Mouse (Mus musculus) ES-E14 (cell line): Measurements from ENCODE around the gene Stk26. TPM values are rescaled to one million over a fixed set of nuclear protein-coding genes. Genes with fewer than 3 reads are reported as not detected.

Experiments used
- DNase-seq: peaks from one replicate; pipeline ENCODE4 v3.0.0-alpha.2; 2013; ENCODE audit warnings: low read depth, low spot score
- H3K27ac ChIP-seq: 2 replicates; pipeline ENCODE4 v1.5.1; 2012; ENCODE audit warnings: low read depth, mild to moderate bottlenecking, low read length, moderate library complexity, mixed read lengths; ENCODE audit not compliant: poor library complexity, insufficient read depth, severe bottlenecking
- H3K36me3 ChIP-seq: 2 replicates; pipeline ENCODE4 v1.6.1; 2012; ENCODE audit warnings: mild to moderate bottlenecking, low read length, moderate library complexity, mixed read lengths; ENCODE audit not compliant: control insufficient read depth, poor library complexity, insufficient read depth, severe bottlenecking
- H3K4me1 ChIP-seq, 2 experiments: fragments of 150-350 bp in 1 of 2; sonication (generic) in 1 of 2; 2 replicates each; pipeline ENCODE4 v1.6.1; 2012; ENCODE audit warnings: low read length in 2 of 2, mild to moderate bottlenecking in 1 of 2, mixed read lengths in 1 of 2; ENCODE audit not compliant: control insufficient read depth in 2 of 2, insufficient read depth in 2 of 2, poor library complexity in 1 of 2
- H3K4me3 ChIP-seq, 2 experiments: fragments of 150-350 bp in 1 of 2; sonication (generic) in 1 of 2; 2 replicates each; pipeline ENCODE4 v1.5.1; 2012; ENCODE audit warnings: low read length in 2 of 2, low read depth in 1 of 2, mild to moderate bottlenecking in 1 of 2, mixed read lengths in 1 of 2; ENCODE audit not compliant: insufficient read depth in 1 of 2, poor library complexity in 1 of 2, severe bottlenecking in 1 of 2
- H3K9ac ChIP-seq: 2 replicates; pipeline ENCODE4 v1.6.1; 2012; ENCODE audit warnings: low read depth, mild to moderate bottlenecking, low read length, mixed read lengths; ENCODE audit not compliant: poor library complexity, insufficient read depth, severe bottlenecking
- H3K9me3 ChIP-seq: fragments of 150-350 bp; sonication (generic); 2 replicates; pipeline ENCODE4 v1.6.1; 2012; ENCODE audit warnings: low read depth, mild to moderate bottlenecking, low read length; ENCODE audit not compliant: control insufficient read depth, insufficient read depth
- CHD2 ChIP-seq: IDR thresholded peaks from 2 replicates; pipeline ENCODE4 v1.6.1; 2014; ENCODE audit warnings: mild to moderate bottlenecking, low read depth, low read length, inconsistent platforms
- HCFC1 ChIP-seq: IDR thresholded peaks from 2 replicates; pipeline ENCODE4 v1.6.1; 2012; ENCODE audit warnings: low read length, inconsistent platforms, borderline replicate concordance; ENCODE audit not compliant: insufficient read depth
- MAFK ChIP-seq: IDR thresholded peaks from 2 replicates; pipeline ENCODE4 v1.6.1; 2014; ENCODE audit warnings: mild to moderate bottlenecking, low read depth, low read length, inconsistent platforms; ENCODE audit not compliant: insufficient read depth
- ZC3H11A ChIP-seq: IDR thresholded peaks from 2 replicates; pipeline ENCODE4 v1.6.1; 2012; ENCODE audit warnings: low read depth, mild to moderate bottlenecking, inconsistent platforms, low read length, borderline replicate concordance
- ZNF384 ChIP-seq: IDR thresholded peaks from 2 replicates; pipeline ENCODE4 v1.6.1; 2012; ENCODE audit warnings: low read depth, low read length, inconsistent platforms
- in situ Hi-C, 2 experiments: fragments of 600-800 bp; cut with MboI; formaldehyde crosslinking; loops; one replicate each; pipeline ENCODE4 v1.15.1; 2025; ENCODE audit warnings: low sequenced_read_pairs in 2 of 2, inconsistent platforms in 1 of 2; ENCODE audit not compliant: unreplicated experiment in 2 of 2
- total RNA-seq: library from RNA; depleted of rRNA; stranded (reverse); fragments of 300-350 nt; gene quantifications from 2 replicates; pipeline ENCODE4 v1.2.3, GENCODE M21; 2012

Gene Stk26
- total RNA-seq, 1 experiment, result 3.3 TPM

GRCm38 (mm10) chrX:50917389-50917788 lies 76.5 kb downstream of the Stk26 start:
- Histone ChIP-seq H3K9me3 (no peaks in the 10 kb centered on the region), H3K4me3 (no peak overlapping the region), H3K36me3 (no peaks in the 10 kb centered on the region), H3K9ac (no peak overlapping the region), H3K27ac (no peak overlapping the region), H3K4me1 (no peaks in the 10 kb centered on the region)
- no peak for DNase-seq
- TF ChIP-seq CHD2 (no peak), ZNF384 (no peak), MAFK (no peak), HCFC1 (no peak), ZC3H11A (no peak)
- in situ Hi-C loops, result no loop called here

GRCm38 (mm10) chrX:50918754-50919153 lies 77.9 kb downstream of the Stk26 start:
- in situ Hi-C loops, result no loop called here

GRCm38 (mm10) chrX:50924629-50925364 lies 84.0 kb downstream of the Stk26 start:
- DNase-seq, result peak; percentile 19
- H3K4me3 ChIP-seq, result no peak overlapping the region

More at GRCm38 (mm10) chrX:50918754-50919153, 77.9 kb downstream of the Stk26 start:
- no peaks in the 10 kb centered on the region for H3K4me1 ChIP-seq
- no peak for TF ChIP-seq ZC3H11A
- TF ChIP-seq ZNF384, result no peak
- no peak for TF ChIP-seq CHD2
- no peak for TF ChIP-seq HCFC1
- TF ChIP-seq MAFK, result no peak
- H3K4me3 ChIP-seq, result no peak overlapping the region
- no peaks in the 10 kb centered on the region for H3K36me3 ChIP-seq
- no peaks in the 10 kb centered on the region for H3K9me3 ChIP-seq
- DNase-seq, result no peak
- H3K27ac ChIP-seq, result no peak overlapping the region
- H3K9ac ChIP-seq, result no peak overlapping the region

GRCm38 (mm10) chrX:50926893-50927545 lies 86.2 kb downstream of the Stk26 start:
- H3K27ac ChIP-seq, result no peak overlapping the region
- no peak overlapping the region for H3K9ac ChIP-seq
- in situ Hi-C loops, result no loop called here
- no peak for DNase-seq
- TF ChIP-seq ZC3H11A (no peak), ZNF384 (no peak), MAFK (no peak), HCFC1 (no peak), CHD2 (no peak)
- no peaks in the 10 kb centered on the region for H3K4me1 ChIP-seq
- H3K9me3 ChIP-seq, result no peaks in the 10 kb centered on the region
- H3K36me3 ChIP-seq, result no peaks in the 10 kb centered on the region
- no peak overlapping the region for H3K4me3 ChIP-seq

More at GRCm38 (mm10) chrX:50924629-50925364, 84.0 kb downstream of the Stk26 start:
- no peaks in the 10 kb centered on the region for H3K4me1 ChIP-seq
- H3K9ac ChIP-seq, result no peak overlapping the region
- no peaks in the 10 kb centered on the region for H3K36me3 ChIP-seq
- in situ Hi-C loops, result no loop called here
- TF ChIP-seq CHD2 (no peak), ZC3H11A (no peak), HCFC1 (no peak), ZNF384 (no peak), MAFK (no peak)
- H3K27ac ChIP-seq, result no peak overlapping the region
- H3K9me3 ChIP-seq, result no peaks in the 10 kb centered on the region
